Mouse (Mus musculus): ENCODE measurements around the gene Sp100. TPM values are rescaled to one million over a fixed set of nuclear protein-coding genes. Genes with fewer than 3 reads are reported as not detected.

The Sp100 gene
- total RNA-seq, 2 experiments from 2014 or later: 247 to 499 TPM

DNA sequence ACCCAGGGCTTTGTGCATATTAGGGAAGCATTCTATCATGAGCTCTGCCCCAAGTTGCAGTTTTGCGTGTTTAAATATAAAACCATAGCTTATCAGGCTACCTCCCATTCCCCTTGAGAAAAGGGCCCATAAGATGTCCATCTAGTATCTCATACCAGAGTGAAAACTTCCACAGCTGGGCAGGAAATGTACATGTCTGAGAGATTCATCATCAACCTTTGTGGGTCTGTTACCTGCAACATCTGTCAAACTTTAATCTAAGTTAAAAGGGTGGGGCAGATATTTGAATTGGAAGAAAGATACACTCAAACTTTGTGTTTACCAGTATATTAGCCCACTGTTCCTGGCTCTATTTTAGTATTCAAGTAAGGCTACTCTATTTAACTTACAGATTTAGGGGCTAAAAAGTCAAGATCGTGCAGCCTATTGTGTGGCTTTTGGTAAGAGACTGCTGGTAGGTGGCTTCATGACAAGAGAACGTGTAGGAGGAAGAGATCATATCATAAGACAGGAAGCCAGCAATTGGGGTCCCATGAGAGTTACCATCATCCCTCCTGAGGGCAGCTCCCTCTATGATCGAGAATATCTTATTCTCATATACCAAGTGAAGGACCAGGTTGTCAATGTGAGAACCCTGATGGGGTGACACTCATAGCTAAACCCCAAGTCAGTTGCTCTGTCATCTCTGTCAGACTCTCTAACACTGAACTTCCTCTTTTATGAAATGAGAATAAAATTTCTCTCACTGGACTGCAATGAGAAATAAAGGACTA, 48.1 kb downstream of the Sp100 start:
- peak; percentile 38 for ATAC-seq (ENCODE audit: poor library complexity, severe bottlenecking)

DNA sequence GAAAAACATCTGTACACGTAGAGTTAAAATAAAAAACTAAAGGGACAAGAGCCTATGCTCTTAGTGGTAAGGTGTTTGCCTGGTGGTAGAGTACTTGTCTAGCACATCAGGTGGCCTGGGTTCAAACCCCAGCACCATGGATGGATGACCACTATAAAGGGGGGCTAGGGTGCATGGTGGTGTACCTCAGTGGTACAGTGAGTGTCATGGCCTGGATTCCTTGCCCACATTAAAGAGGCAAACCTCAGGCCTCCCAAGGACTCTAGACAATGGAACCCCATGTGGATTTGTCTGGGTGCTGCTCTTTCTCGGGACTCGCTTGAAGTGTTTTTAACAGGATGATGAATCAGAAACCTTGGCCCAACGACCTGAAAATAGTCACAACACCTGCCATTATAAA, 52.7 kb downstream of the Sp100 start:
- ATAC-seq (ENCODE audit: poor library complexity, severe bottlenecking): no peak

GRCm38 (mm10) chr1:85703245-85704186, 53.7 kb downstream of the Sp100 start:
- ATAC-seq (ENCODE audit: poor library complexity, severe bottlenecking): peak; percentile 92

GRCm38 (mm10) chr1:85705552-85705951, 55.8 kb downstream of the Sp100 start:
- no peak for ATAC-seq (ENCODE audit: poor library complexity, severe bottlenecking)

DNA sequence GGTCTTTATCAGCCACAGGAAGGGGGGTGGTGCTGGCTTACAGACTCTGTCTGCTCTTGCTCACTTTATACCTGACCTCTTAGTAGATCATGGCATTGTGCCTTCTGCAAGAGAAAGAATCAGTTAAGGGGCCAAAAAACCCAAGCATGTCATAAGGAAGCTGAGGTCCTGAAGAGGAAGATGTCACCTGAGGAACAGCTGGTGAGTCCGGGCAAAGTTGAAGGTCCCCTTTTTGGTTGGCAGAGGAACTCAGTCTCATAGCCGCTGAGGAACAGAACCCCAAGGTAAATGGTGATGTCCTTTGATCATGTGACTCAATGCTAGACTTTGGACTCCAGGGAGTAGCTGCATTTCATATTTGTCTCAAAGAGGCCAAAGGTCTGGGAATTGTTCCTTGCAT, 57.0 kb downstream of the Sp100 start:
- no peak for ATAC-seq (ENCODE audit: poor library complexity, severe bottlenecking)

DNA sequence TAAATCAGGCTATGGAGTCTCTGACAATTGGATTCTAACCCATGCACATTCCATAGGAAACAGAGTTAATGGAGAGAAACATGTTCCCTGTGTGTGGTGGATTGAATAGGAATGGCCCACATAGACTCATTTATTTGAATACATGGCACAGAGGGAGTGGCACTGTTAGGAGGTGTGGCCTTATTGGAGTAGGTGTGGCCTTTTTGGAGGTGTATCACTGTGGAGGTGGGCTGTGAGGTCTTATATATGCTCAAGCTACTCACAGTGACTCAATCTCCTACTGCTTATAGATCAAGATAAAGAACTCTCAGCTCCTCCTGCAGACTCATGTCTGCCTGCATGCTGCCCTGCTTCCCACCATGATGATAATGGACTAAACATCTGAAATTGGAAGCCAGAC, 64.7 kb downstream of the Sp100 start:
- ATAC-seq (ENCODE audit: poor library complexity, severe bottlenecking): no peak

GRCm38 (mm10) chr1:85716447-85717027, 66.7 kb downstream of the Sp100 start:
- ATAC-seq (ENCODE audit: poor library complexity, severe bottlenecking): no peak

DNA sequence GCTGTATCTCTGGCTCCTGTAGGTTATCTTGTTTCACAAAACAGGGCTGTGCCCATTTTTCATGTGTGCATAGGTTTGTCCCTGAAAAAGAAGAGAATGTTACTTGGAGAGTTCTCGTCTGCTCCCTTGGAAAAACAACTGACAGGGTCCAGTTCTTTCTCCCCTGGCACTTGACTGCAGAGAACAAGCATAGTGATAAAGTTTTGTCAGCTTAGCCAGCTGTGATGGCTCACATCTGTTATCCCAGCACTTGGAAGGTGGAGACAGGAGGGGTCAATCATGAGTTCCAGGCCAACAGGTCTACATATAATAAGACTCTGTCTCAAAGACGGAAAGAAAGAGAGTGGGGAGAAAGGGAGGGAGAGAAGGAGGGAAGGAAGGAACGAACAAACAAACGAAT, 69.3 kb downstream of the Sp100 start:
- no peak for ATAC-seq (ENCODE audit: poor library complexity, severe bottlenecking)

DNA sequence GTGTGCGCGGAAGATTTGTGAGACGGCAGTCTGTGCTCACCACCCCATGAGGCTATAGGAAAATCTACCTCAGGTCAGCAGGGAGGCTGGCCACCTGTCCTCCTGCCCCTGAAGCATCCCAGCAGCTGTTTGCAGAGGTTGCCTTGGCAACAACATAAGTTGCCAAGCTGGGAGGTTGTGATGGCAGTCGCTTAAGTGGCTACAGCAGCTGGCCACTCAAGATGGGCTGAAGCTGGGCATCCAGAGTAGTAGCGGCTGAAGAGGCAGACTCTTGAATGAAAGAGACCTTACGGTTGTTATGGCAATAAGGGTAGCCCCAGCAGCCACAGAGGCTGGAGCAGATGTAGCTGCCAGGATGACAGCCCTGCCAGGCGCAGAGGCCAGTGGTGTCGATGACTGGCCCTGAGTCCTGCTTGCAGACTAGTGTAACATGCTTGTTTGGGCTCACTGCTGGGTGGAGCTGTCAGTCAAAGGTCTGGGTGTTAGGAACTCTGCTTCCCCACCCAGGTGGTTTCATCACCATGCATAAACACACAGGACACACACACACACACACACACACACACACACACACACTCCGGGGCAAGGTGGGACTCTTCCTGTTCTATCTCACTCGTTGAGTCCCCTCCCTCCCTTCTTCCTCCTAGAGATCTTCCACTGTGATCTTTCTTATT, 70.6 kb downstream of the Sp100 start:
- peak; percentile 66 for ATAC-seq (ENCODE audit: poor library complexity, severe bottlenecking)

- no peak for ATAC-seq (ENCODE audit: poor library complexity, severe bottlenecking)
Measured at GRCm38 (mm10) chr1:85730471-85730870, 80.7 kb downstream of the Sp100 start.

- peak; percentile 46 for ATAC-seq (ENCODE audit: poor library complexity, severe bottlenecking)
Measured at GRCm38 (mm10) chr1:85732581-85732980, 82.8 kb downstream of the Sp100 start.

DNA sequence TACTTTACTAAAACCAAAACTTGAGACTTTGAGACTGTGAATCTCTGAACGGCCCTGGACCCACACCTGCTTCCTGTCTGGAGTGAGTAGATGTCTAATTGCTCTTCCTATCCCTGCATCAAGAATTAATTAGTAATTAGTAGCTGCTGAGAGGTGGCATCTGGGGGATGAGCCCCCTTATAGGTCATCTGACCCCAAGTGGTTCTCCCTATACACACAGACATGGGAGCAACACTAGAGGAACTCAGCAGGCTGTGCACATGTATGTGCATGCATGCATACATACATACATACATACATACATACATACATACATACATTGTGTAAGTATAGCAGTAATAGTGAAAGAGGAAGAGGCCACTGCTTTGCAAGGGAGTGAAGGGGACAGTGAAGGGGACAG, 84.7 kb downstream of the Sp100 start:
- ATAC-seq (ENCODE audit: poor library complexity, severe bottlenecking): no peak

- ATAC-seq (ENCODE audit: poor library complexity, severe bottlenecking): peak; percentile 75
Measured at GRCm38 (mm10) chr1:85735463-85736123, 85.8 kb downstream of the Sp100 start.

- peak; percentile 58 for ATAC-seq (ENCODE audit: poor library complexity, severe bottlenecking)
Measured at GRCm38 (mm10) chr1:85736355-85737184, 86.8 kb downstream of the Sp100 start.

- no peak for ATAC-seq (ENCODE audit: poor library complexity, severe bottlenecking)
Measured at GRCm38 (mm10) chr1:85739000-85739399, 89.2 kb downstream of the Sp100 start.

DNA sequence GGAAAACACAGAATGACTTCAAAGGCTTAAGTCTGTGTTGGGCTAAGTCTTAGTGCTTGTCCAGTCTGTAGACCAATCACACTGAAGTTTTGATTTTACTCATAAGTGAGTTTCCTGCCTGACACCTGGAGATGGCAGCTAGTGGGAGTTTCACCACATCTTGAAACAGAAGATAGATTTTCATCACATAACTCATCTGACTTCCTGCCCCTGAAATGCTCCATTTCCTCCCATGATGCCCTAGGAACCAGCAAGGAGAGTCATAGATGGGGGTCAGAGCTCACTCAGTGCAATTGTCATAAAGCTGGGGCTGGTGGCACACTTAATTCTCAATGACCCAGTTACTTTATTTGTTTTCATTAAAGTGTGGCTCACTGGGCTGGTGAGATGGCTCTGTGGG, 90.0 kb downstream of the Sp100 start:
- ATAC-seq (ENCODE audit: poor library complexity, severe bottlenecking): no peak

GRCm38 (mm10) chr1:85740923-85741322, 91.1 kb downstream of the Sp100 start:
- no peak for ATAC-seq (ENCODE audit: poor library complexity, severe bottlenecking)

DNA sequence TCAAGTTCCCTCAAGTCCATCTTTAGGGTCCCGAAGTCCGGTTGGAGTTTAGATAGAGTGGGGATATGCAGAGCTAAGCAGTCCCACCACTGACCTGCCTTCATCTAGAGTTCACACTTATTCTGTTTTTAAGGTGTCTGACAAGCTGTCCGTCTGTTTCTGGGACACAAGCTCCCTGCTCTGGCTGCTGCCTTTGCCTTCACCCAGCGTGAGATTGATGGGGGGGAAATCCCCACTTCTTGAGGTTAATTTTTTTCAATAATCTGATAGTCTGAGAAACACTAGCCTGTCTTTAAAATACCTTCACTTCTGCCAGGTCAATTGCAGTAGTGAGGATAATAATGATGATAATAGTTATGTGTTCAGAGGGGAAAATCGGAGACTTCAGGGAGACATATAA, 92.5 kb downstream of the Sp100 start:
- no peak for ATAC-seq (ENCODE audit: poor library complexity, severe bottlenecking)

GRCm38 (mm10) chr1:85742916-85743505, 93.2 kb downstream of the Sp100 start:
- ATAC-seq (ENCODE audit: poor library complexity, severe bottlenecking): no peak
